Mouse (Mus musculus) MEL (cell line): ENCODE measurements around the gene Gm9046. TPM values are rescaled to one million over a fixed set of nuclear protein-coding genes. Genes with fewer than 3 reads are reported as not detected.
"Not testable (repeated sequence)": the region's sequence is repeated elsewhere in the genome, so short reads cannot be mapped to it uniquely, and the experiment has no call there.

Experiments
- DNase-seq: peaks from one replicate; pipeline ENCODE4 v3.0.0; 2011; ENCODE audit warnings: low read depth, low spot score
- H3K27ac ChIP-seq: 2 replicates; pipeline ENCODE4 v1.5.1; 2012; ENCODE audit warnings: low read depth, mild to moderate bottlenecking, control low read depth, low read length, moderate library complexity; ENCODE audit not compliant: control insufficient read depth
- H3K27me3 ChIP-seq, 2 experiments: fragments of 150-350 bp in 1 of 2; sonication (generic) in 1 of 2; 2 replicates each; pipeline ENCODE4 v1.6.1; 2012; ENCODE audit warnings: low read length in 2 of 2, mild to moderate bottlenecking in 2 of 2, improper control_type of control experiment in 1 of 2, moderate library complexity in 1 of 2; ENCODE audit not compliant: insufficient read depth in 2 of 2, control insufficient read depth in 1 of 2
- H3K36me3 ChIP-seq, 2 experiments: 2 replicates each; pipeline ENCODE4 v1.6.1; 2012 to 2014; ENCODE audit warnings: low read length in 2 of 2, improper control_type of control experiment in 1 of 2, inconsistent platforms in 1 of 2, mild to moderate bottlenecking in 1 of 2; ENCODE audit not compliant: insufficient read depth in 2 of 2, control insufficient read depth in 1 of 2
- H3K4me1 ChIP-seq, 2 experiments: fragments of 150-350 bp in 1 of 2; sonication (generic) in 1 of 2; 2 replicates each; pipeline ENCODE4 v1.6.1; 2012; ENCODE audit warnings: low read length in 2 of 2, improper control_type of control experiment in 1 of 2, mild to moderate bottlenecking in 1 of 2; ENCODE audit not compliant: insufficient read depth in 2 of 2, control insufficient read depth in 1 of 2
- H3K4me3 ChIP-seq, 2 experiments: fragments of 150-350 bp in 1 of 2; sonication (generic) in 1 of 2; 2 replicates each; pipeline ENCODE4 v1.5.1; 2012; ENCODE audit warnings: low read depth in 2 of 2, low read length in 2 of 2, mild to moderate bottlenecking in 2 of 2, moderate library complexity in 2 of 2, control low read depth in 1 of 2, improper control_type of control experiment in 1 of 2; ENCODE audit not compliant: control insufficient read depth in 1 of 2, insufficient read depth in 1 of 2
- H3K79me2 ChIP-seq: 2 replicates; pipeline ENCODE4 v1.6.1; 2012; ENCODE audit warnings: mild to moderate bottlenecking, low read length, moderate library complexity; ENCODE audit not compliant: control insufficient read depth, poor library complexity, insufficient read depth
- H3K9ac ChIP-seq: 2 replicates; pipeline ENCODE4 v1.6.1; 2012; ENCODE audit warnings: low read depth, mild to moderate bottlenecking, control low read depth, low read length, moderate library complexity; ENCODE audit not compliant: control insufficient read depth, poor library complexity, severe bottlenecking
- H3K9me3 ChIP-seq: fragments of 150-350 bp; sonication (generic); replicated peaks from 2 replicates; pipeline ENCODE4 v1.6.1; 2012; ENCODE audit warnings: mild to moderate bottlenecking, low read length, improper control_type of control experiment, moderate library complexity; ENCODE audit not compliant: insufficient read depth
- CHD2 ChIP-seq: IDR thresholded peaks from 2 replicates; pipeline ENCODE4 v1.6.1; 2011; ENCODE audit warnings: low read length, improper control_type of control experiment
- ELF1 ChIP-seq: IDR thresholded peaks from 2 replicates; pipeline ENCODE4 v1.6.1; 2014; ENCODE audit warnings: low read depth, mild to moderate bottlenecking, inconsistent platforms, low read length, improper control_type of control experiment, moderate library complexity
- HCFC1 ChIP-seq: IDR thresholded peaks from 2 replicates; pipeline ENCODE4 v1.6.1; 2012; ENCODE audit warnings: low read depth, mild to moderate bottlenecking, inconsistent platforms, low read length, improper control_type of control experiment, moderate library complexity
- MAZ ChIP-seq: IDR thresholded peaks from 2 replicates; pipeline ENCODE4 v1.6.1; 2012; ENCODE audit warnings: low read depth, mild to moderate bottlenecking, inconsistent platforms, low read length, improper control_type of control experiment
- MYC ChIP-seq: IDR thresholded peaks from 2 replicates; pipeline ENCODE4 v1.6.1; 2011; ENCODE audit warnings: low read depth, mild to moderate bottlenecking, low read length, improper control_type of control experiment, moderate library complexity
- NELFE ChIP-seq: IDR thresholded peaks from 2 replicates; pipeline ENCODE4 v1.6.1; 2011; ENCODE audit warnings: low read depth, low read length, improper control_type of control experiment
- RAD21 ChIP-seq: IDR thresholded peaks from 2 replicates; pipeline ENCODE4 v1.6.1; 2011; ENCODE audit warnings: mild to moderate bottlenecking, low read depth, low read length, improper control_type of control experiment
- SMC3 ChIP-seq: IDR thresholded peaks from 2 replicates; pipeline ENCODE4 v1.6.1; 2011; ENCODE audit warnings: low read depth, low read length, improper control_type of control experiment
- TCF12 ChIP-seq: IDR thresholded peaks from 2 replicates; pipeline ENCODE4 v1.6.1; 2014; ENCODE audit warnings: low read depth, mild to moderate bottlenecking, inconsistent platforms, low read length, improper control_type of control experiment, moderate library complexity
- USF1 ChIP-seq: IDR thresholded peaks from 2 replicates; pipeline ENCODE4 v1.6.1; 2014; ENCODE audit warnings: low read depth, mild to moderate bottlenecking, inconsistent platforms, low read length, improper control_type of control experiment, moderate library complexity
- USF2 ChIP-seq, 2 experiments: IDR thresholded peaks; 2 replicates each; pipeline ENCODE4 v1.6.1; 2011 to 2012; ENCODE audit warnings: improper control_type of control experiment in 2 of 2, low read length in 2 of 2, borderline replicate concordance in 1 of 2, inconsistent platforms in 1 of 2, low read depth in 1 of 2, mild to moderate bottlenecking in 1 of 2; ENCODE audit not compliant: insufficient read depth in 1 of 2
- ZKSCAN1 ChIP-seq: IDR thresholded peaks from 2 replicates; pipeline ENCODE4 v1.6.1; 2012; ENCODE audit warnings: low read depth, mild to moderate bottlenecking, inconsistent platforms, low read length, improper control_type of control experiment, moderate library complexity
- polyA plus RNA-seq, 2 experiments: library from polyadenylated mRNA; stranded (reverse) in 1 of 2; unstranded in 1 of 2; fragments of >175 nt in 1 of 2; fragments of >200 nt in 1 of 2; gene quantifications; 2 replicates each; pipeline versions ENCODE4 v1.2.1 to v1.2.4; 2012; ENCODE audit warnings: low replicate concordance in 2 of 2, low read depth in 1 of 2; ENCODE audit not compliant: insufficient read length in 2 of 2, insufficient read depth in 1 of 2, missing spikeins in 1 of 2
- total RNA-seq: library from RNA; depleted of rRNA; stranded (reverse); fragments of 300-350 nt; gene quantifications from 2 replicates; pipeline ENCODE4 v1.2.3, GENCODE M21; 2012

Gm9046 gene
- total and polyA plus RNA-seq, 3 experiments = not detected

DNA sequence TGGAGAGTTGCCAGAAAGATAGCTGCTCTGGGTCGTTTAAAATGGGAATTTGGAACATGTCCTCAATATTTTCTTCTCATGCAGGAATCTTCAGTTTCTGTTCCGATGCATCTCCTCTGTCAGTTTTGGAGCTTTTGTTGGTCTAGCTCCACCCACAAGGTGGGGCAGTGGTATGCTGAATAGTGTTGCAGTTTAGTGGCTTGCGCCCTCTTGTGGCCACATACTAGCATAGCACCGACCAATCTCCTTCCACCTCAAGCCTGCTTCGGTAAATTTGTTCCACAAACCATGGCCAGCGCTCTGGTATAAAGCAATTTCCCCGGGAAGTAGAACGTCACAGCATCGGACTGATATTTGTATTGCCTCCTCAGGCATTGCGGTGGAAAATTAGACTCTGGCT, 27.4 kb upstream of the Gm9046 start (continued):
- TF ChIP-seq ZKSCAN1 (no peak), ELF1 (no peak), SMC3 (peak; percentile 94), NELFE (peak; percentile 23; the same call in 1 of the 2 replicates), TCF12 (no peak), MYC (0 out of 2 replicates have a peak, but pooled peaks have one; percentile 20), RAD21 (peak; percentile 89), MAZ (no peak)

GRCm38 (mm10) chr10:118369518-118369917, 26.5 kb upstream of the Gm9046 start:
- Histone ChIP-seq H3K79me2 (no peaks in the 10 kb centered on the region), H3K9ac (no peak overlapping the region), H3K27ac (no peak overlapping the region), H3K27me3 (no peaks in the 10 kb centered on the region), H3K4me1 (no peaks in the 10 kb centered on the region), H3K36me3 (no peaks in the 10 kb centered on the region), H3K9me3 (no peaks in the 10 kb centered on the region), H3K4me3 (no peak overlapping the region)
- no peak for DNase-seq
- TF ChIP-seq USF2 (IDR thresholded peaks at IDR 0.05; ENCODE audit: borderline replicate concordance in 1 of 2, insufficient read depth in 1 of 2, low read depth in 1 of 2, low read length in 2 of 2) (no peak), USF1 (no peak), CHD2 (no peak), HCFC1 (no peak)

DNA sequence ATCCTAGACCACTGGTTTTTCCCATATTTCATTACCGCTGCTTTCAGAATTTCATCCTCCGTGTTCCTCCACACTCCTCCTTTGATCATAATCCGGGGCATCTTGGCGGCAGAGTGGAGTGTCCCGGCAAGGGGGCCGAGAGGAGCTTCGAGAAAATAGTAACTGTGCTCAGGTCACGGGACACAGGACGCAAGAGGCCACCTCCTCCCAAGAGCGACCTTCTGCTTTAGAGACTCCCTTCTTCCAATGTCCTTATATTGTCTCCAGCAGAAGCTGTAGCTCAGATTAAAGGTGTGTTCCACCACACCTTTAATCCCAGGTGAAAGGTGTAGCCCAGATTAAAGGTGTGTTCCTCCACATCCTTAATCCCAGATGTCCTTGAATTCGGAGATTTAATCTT, 10.9 kb upstream of the Gm9046 start, which contains the start of gene Gm9049:
Gm9049 (minus strand) TSS at position 101 of the 400 bp plus-strand sequence.
- H3K9me3 ChIP-seq = not testable (repeated sequence)

GRCm38 (mm10) chr10:118348579-118348978, 5.5 kb upstream of the Gm9046 start, which contains the start of gene Gm9048:
Gm9048 (minus strand) TSS chr10:118348679.
- H3K4me3 ChIP-seq, H3K27me3 ChIP-seq, H3K36me3 ChIP-seq, H3K79me2 ChIP-seq, H3K9ac ChIP-seq, H3K9me3 ChIP-seq, H3K27ac ChIP-seq, H3K4me1 ChIP-seq, DNase-seq: not testable (repeated sequence)

More for the DNA sequence above, 10.9 kb upstream of the Gm9046 start, which contains the start of gene Gm9049:
- H3K9ac ChIP-seq, H3K79me2 ChIP-seq, H3K4me3 ChIP-seq, H3K4me1 ChIP-seq, DNase-seq, H3K27me3 ChIP-seq, H3K27ac ChIP-seq, H3K36me3 ChIP-seq: not testable (repeated sequence)

DNA sequence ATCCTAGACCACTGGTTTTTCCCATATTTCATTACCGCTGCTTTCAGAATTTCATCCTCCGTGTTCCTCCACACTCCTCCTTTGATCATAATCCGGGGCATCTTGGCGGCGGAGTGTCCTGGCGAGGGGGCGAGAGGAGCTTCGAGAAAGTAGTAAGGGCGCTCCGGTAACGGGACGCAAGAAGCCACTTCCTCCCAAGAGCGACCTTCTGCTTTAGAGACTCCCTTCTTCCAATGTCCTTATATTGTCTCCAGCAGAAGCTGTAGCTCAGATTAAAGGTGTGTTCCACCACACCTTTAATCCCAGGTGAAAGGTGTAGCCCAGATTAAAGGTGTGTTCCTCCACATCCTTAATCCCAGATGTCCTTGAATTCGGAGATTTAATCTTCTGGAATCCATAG, 5.3 kb downstream of the Gm9046 start, which contains the start of gene Gm9045:
Gm9045 (minus strand) TSS at position 101 of the 400 bp plus-strand sequence.
- H3K27ac ChIP-seq, H3K36me3 ChIP-seq, H3K9me3 ChIP-seq, H3K4me1 ChIP-seq, H3K4me3 ChIP-seq, H3K79me2 ChIP-seq, H3K9ac ChIP-seq, H3K27me3 ChIP-seq, DNase-seq: not testable (repeated sequence)

DNA sequence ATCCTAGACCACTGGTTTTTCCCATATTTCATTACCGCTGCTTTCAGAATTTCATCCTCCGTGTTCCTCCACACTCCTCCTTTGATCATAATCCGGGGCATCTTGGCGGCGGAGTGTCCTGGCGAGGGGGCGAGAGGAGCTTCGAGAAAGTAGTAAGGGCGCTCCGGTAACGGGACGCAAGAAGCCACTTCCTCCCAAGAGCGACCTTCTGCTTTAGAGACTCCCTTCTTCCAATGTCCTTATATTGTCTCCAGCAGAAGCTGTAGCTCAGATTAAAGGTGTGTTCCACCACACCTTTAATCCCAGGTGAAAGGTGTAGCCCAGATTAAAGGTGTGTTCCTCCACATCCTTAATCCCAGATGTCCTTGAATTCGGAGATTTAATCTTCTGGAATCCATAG, 10.7 kb downstream of the Gm9046 start, which contains the start of gene Gm9044:
Gm9044 (minus strand) TSS at position 101 of the 400 bp plus-strand sequence.
- H3K4me1 ChIP-seq, H3K9ac ChIP-seq, H3K9me3 ChIP-seq, H3K27me3 ChIP-seq, DNase-seq, H3K79me2 ChIP-seq, H3K36me3 ChIP-seq, H3K27ac ChIP-seq, H3K4me3 ChIP-seq: not testable (repeated sequence)
